Mouse (Mus musculus) bone marrow, adult 2 months (tissue): ENCODE results near the gene Galnt10. TPM values are rescaled to one million over a fixed set of nuclear protein-coding genes. Genes with fewer than 3 reads are reported as not detected.

Experiments
- H3K27ac ChIP-seq: fragments of 200-500 bp; 2 replicates; pipeline ENCODE4 v1.5.1; 2012; ENCODE audit warnings: low read depth, mild to moderate bottlenecking, control low read depth, inconsistent platforms, low read length; ENCODE audit not compliant: control insufficient read depth, poor library complexity, insufficient read depth
- H3K4me1 ChIP-seq: fragments of 200-500 bp; 2 replicates; pipeline ENCODE4 v1.6.1; 2011; ENCODE audit warnings: low read length; ENCODE audit not compliant: control insufficient read depth, insufficient read depth
- H3K4me3 ChIP-seq: fragments of 200-500 bp; replicated peaks from 2 replicates; pipeline ENCODE3; 2011; ENCODE audit warnings: mild to moderate bottlenecking, low read depth, low read length, control low read depth; ENCODE audit not compliant: control insufficient read depth
- CTCF ChIP-seq: fragments of 200-500 bp; IDR thresholded peaks from 2 replicates; pipeline ENCODE4 v1.5.1; 2011; ENCODE audit warnings: low read length, control low read depth; ENCODE audit not compliant: control insufficient read depth, insufficient read depth
- POLR2A ChIP-seq: fragments of 200-500 bp; IDR thresholded peaks from 2 replicates; pipeline ENCODE4 v1.6.1; 2011; ENCODE audit warnings: low read depth, mild to moderate bottlenecking, control low read depth, low read length, borderline replicate concordance; ENCODE audit not compliant: control insufficient read depth
- WGBS: fragments of 180-500 bp; shearing (Covaris S2); methylation state at CpG from one replicate; pipeline ENCODE4 v1.1.7; 2018; 5-methylcytosine and 5-hydroxymethylcytosine counted together
- polyA plus RNA-seq: library from polyadenylated mRNA; stranded (reverse); fragments of >200 nt; gene quantifications from 2 replicates; pipeline ENCODE4 v1.2.4, GENCODE M21; 2011; ENCODE audit warnings: low replicate concordance; ENCODE audit not compliant: missing spikeins, insufficient read depth, insufficient read length

Gene Galnt10
- polyA plus RNA-seq, 1 experiment: 16.6 TPM

DNA sequence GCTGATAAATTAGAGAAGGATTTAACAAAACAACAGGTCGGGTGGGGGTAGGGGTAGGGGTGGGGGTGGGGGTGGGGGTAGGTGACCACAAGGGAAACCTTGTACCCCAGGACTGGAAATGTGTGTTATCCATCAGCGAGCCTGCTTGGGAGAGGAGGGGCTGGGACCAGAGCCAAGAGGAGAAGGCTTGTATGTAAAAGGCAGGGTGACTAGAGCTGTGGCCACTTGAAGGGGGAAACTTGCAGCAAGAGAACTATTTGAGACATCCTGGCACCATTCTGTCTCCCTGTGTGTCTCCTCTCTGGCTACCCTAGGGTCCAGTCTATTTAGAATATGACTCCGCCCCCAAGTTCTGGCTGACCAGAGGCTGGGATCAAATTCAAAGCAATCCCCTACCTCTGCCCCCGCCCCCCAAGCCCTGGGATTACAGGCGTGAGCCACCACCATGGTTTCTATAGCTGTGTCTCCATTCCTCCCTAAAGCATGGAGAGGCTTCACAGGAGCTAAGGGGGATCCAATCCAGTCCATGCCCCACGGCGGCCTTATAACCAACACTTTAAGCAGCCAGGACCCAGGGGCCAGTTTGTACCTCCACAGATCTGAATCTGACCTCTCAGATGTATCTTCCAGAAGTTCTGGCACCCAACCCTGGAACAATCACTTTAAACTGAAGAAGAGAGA is 13.3 kb upstream of the Galnt10 start:
- TF ChIP-seq POLR2A: no peak
- no peak for TF ChIP-seq CTCF
- H3K27ac ChIP-seq: no peak overlapping the region
- no peak overlapping the region for H3K4me3 ChIP-seq
- 66% methylated on average over 7 of the region's 7 CpGs for WGBS
- H3K4me1 ChIP-seq: peaks cover 4% of the 10 kb centered on the region; the same call in 1 of the 2 replicates

DNA sequence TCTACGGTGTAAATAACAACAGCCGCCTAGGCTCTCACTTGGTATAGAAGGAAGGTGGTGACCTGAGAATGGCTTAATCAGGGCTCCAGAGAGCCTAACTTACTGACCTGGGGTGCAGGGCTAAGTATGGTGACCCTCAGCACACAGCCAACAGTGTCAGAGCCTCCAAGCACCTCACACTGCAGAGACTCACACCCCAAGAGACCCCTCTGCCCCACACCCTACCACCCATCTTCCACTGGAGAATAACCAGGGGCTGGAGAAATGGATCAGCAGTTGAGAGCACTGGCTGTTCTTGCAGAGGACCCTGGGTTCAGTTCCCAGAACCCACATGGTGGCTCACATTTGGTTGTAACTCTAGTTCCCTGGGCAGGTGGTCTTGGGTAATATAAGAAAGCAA is 12.2 kb upstream of the Galnt10 start:
- Histone ChIP-seq H3K4me3 (no peak overlapping the region), H3K4me1 (peaks cover 4% of the 10 kb centered on the region; the same call in 1 of the 2 replicates), H3K27ac (no peak overlapping the region)
- no peak for TF ChIP-seq POLR2A
- TF ChIP-seq CTCF: no peak
- 92% methylated on average over 2 of the region's 2 CpGs for WGBS

DNA sequence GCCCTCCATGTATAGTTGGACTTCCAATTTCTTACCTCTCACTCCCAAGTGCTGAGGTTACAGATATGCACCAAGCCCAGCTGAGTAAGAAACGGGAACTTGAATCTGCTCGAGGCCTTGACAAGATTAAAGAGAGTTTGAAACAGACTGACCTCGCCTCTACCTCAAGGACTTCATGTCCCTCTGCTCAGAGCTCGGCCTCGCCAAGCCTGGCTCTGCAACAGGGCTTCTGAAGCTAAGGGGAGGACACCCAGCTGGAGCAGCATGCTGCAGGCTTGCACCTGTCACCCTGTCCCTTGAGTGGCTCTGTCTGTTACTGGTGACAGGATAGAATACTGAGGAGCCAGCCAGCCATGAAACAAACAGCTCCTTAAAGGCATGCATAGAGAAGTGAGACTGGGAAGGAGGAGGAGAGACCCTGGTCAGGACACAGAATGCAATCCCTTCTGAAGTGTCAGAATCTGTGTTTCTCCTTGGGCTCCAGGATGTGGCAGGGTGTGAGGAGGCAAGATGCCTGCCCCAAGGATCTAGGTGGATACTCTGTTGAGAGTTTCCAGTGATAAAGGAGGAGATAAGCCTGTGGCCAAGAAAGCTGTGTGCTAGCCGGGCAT is 11.2 kb upstream of the Galnt10 start:
- Histone ChIP-seq H3K4me1 (peaks cover 4% of the 10 kb centered on the region; the same call in 1 of the 2 replicates), H3K27ac (peak overlapping the region; percentile 8; the same call in 1 of the 2 replicates), H3K4me3 (no peak overlapping the region)
- WGBS: 34% methylated on average over 6 of the region's 6 CpGs
- no peak for TF ChIP-seq CTCF
- TF ChIP-seq POLR2A: no peak

DNA sequence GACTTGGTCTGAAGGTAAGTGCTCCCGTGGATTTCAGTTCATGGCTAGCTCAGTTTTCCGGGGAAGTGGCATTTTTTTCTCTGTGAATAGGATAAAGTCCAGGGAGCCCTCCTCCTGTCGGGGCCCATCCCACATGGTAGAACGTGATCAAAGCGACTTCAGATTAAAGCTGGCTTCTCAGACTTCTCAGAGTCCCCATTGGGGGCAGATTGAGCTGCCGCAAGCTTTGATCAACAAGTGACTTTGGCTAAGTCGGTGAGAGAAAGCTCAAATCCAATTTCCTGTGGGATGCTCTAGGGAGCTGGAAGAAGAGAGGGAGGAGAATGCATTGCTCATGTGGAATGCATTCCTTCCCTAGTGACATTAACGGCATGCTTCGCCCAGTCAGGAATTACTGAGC is 10.1 kb upstream of the Galnt10 start:
- Histone ChIP-seq H3K4me1 (peaks cover 4% of the 10 kb centered on the region; the same call in 1 of the 2 replicates), H3K4me3 (no peak overlapping the region), H3K27ac (no peak overlapping the region)
- TF ChIP-seq POLR2A (no peak), CTCF (no peak)
- WGBS: 77% methylated on average over 9 of the region's 9 CpGs

DNA sequence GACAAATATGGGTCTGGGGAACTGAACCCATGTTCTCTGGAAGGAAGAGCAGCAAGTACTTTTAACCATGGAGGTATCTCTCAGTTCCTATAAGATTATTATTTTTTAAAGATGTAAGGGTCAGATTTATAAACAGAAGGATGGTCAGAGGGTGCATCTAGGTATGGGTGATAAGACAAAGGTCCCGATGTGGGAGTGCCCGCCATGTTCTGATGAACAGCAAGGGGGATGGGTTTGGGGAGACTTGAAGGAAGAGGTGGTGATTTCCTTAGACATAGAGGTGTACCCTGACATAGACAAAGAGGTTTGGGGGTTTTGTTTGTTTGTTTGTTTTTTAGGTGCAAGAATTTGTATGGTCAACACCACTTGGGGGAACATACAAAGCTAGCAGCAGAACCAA is 1.6 kb upstream of the Galnt10 start:
- TF ChIP-seq POLR2A (no peak), CTCF (no peak)
- Histone ChIP-seq H3K4me3 (no peak overlapping the region), H3K27ac (no peak overlapping the region; the same call in 1 of the 2 replicates), H3K4me1 (peaks cover 3% of the 10 kb centered on the region; the same call in 1 of the 2 replicates)
- 58% methylated on average over 2 of the region's 2 CpGs for WGBS

DNA sequence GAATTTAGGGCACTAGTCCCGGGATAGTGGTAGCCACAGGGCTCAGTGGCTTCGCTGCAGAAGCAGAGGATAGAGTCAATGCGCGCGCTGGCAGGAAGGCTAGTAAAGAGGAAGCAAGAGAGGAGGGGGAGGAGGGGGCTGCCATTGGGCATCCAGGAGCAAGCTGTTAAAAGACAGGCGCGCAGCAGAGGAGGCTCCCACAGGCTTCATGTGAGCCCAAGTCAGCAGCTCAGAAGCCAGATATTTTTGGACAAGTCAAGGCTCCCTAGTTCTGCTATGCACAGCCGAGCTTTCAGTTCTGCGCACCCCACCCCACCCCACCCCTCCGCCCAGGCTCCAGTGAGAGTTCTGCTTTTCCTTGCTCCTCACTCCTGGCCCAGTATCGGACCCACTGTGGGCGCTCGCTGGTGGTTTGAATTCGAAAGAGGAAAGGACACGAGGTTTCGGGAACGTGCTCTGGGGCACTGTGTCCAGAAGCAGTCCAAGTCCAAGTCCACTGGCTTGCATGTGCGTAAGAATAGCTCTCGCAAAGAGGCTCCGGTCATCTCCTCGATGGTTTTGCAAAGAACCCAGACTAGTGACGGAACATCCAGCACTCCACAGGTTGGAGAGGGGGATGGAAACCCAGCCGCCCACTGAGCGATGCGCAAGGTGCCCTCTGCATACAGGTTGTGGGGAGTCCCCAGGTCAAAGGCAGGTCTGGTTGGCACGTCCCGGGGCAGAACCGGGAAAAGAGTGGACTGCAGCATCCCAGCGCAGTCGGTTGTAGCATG is 811 bp upstream of the Galnt10 start:
- TF ChIP-seq POLR2A (no peak), CTCF (no peak)
- Histone ChIP-seq H3K27ac (peak overlapping the region; percentile 81), H3K4me3 (peak overlapping the region; percentile 94), H3K4me1 (peaks cover 3% of the 10 kb centered on the region; the same call in 1 of the 2 replicates)
- WGBS: under 1% methylated on average over 30 of the region's 30 CpGs

DNA sequence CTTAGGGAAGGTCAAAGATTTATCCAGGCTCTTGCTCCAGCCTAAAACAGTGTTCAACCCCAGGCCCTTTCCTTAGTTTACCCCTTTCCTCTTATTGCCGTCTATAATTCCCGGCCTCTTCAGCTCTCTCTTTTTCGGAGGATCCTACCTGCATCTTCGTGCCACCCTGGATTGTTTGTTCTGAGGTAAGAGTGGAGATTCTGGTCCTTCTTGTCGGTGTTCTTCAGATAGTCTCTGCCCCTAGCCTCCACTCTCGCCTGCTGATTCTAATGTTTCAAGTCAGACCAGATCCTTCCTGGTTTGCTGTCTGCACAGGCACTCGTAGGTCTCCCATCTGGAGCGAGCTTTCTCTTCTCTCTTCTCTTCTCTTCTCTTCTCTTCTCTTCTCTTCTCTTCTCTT is 605 bp downstream of the Galnt10 start:
- H3K4me3 ChIP-seq: peak overlapping the region; percentile 94
- peaks cover 3% of the 10 kb centered on the region; the same call in 1 of the 2 replicates for H3K4me1 ChIP-seq
- H3K27ac ChIP-seq: no peak overlapping the region
- WGBS: 10% methylated on average over 8 of the region's 8 CpGs
- no peak for TF ChIP-seq POLR2A
- TF ChIP-seq CTCF: no peak

DNA sequence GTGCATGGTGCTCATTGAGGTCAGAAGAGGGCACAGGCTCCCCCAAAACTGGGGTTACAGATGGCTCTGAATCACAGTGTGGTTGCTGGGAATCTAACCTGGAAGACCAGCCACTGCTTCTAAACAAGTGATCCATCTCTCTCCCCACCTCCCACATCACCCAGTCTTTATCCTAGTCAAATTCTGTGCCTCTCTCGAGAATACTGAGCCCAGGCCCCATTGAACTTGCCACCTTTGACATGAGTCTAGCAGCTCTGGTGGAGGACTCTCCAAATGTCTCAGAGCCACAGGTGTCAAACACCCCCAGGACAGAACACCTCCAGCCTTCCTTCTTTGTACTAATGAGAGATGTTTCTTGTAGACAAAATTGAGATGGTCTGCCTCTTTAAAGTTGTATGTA is 1.2 kb downstream of the Galnt10 start:
- TF ChIP-seq POLR2A (no peak), CTCF (no peak)
- H3K27ac ChIP-seq: no peak overlapping the region
- 33% methylated on average over 1 of the region's 1 CpGs for WGBS
- peaks cover 3% of the 10 kb centered on the region; the same call in 1 of the 2 replicates for H3K4me1 ChIP-seq
- H3K4me3 ChIP-seq: peak overlapping the region; percentile 53
